Mouse (Mus musculus): ENCODE data around the gene Uaca.
A peak's percentile ranks its signal among the peaks of the same experiment; 100 is the strongest.

Uaca gene

DNA sequence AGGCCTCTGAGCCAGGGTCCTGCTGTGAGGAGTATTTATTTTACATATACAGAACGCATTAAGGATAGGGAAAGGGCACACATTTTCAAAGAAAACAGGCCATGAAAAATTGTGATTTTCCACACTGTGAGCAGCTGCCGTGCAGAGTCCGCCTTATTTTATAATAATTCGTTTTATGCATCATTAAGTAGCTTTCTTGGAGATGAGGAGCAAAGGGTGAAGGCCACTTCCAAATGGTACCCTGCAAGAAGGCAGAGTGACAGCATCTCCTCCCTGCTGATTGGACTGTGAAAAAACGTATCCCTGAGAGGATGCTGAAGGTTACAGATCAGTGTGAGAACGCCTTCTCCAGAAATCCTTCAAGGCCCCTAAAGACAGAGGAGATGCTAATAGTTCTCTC is 90.8 kb downstream of the Uaca start:
- DNase-seq (ENCODE audit: low spot score in 2 of 2): no peak

DNA sequence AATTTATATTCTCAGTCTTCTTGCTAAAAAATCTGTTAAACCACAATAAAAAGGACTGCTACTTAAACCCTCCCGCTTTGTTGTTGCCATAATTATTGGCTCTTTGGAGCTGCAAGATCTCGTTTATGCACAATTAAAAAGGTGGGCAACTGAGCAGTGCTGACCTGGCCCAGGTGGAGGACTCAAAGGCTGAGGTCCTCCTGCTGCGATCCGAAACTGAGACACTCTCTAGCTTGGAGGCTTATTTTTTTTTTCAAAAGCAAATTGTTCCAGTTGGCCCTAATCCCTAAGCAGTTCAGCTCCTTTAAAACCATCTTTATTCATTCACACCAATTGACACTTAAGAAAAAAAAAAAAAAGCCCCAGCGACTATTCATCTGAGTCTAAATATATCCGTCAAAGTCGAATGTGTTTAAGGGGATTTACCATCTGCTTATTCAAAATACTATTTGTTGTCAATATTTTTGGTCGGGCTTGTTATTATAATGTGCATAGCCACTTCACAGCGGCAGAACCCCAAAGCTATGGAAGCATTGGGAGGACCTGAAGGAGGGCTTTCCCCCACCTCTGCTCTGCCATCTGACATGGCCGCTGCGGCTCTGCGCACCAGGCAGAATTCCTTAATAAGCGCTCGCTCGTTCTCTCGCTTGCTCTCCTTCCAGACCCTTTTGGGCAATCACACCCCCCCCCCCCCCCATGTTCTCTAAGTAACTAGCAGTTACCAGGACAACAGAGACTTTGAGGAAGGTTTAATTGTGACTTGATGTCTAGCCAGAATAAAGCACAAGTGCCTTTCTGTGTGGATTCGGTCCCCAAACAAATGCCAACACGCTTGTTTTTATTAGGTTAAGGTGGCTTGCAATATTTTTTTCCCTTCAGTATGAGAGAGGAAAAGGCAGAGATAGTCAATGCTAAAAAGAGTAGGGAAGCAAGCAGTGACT is 92.4 kb downstream of the Uaca start:
- peak in 1 of 2 experiments; percentile 37 for DNase-seq (ENCODE audit: low spot score in 2 of 2)

DNA sequence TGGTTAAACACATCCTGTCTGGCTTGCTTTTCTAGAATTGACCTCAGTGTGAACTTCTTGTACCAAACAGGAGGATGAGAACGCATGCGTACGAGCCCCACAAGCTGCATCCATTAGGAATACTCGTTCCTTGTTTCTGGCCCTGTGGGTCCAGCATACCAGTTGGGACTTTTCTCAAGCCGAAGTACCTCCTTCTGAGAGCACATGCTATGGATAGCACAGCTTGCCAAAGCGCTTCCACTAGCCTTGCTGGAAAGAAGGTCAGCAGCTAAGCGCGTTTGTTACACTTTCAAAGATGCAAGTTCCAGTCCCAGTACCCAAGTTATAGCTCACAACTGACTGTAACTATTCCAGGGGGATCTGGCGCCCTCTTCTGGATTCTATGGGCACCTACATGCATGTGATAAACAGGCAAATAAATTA is 93.1 kb downstream of the Uaca start:
- no peak for DNase-seq (ENCODE audit: low spot score in 2 of 2)

DNA sequence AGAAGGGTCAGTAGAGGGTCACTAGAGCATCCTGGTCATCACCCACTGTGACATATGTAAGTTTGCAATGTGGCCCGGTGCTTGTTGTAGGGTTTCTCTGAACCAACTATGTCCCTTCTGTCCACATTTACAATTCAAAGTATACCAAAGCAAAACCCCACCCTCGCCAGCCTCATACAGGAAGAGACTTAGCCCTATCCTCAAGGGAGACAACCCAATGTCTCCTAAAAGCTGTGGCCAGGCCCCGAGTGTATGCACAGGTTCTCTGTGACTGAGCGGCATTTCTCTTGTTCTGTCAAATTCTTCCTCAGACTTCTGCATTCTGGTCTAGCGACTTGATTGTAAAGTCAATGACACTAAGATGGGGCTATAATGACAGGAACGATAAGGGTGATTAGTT is 99.2 kb downstream of the Uaca start:
- DNase-seq (ENCODE audit: low spot score in 2 of 2): no peak

DNA sequence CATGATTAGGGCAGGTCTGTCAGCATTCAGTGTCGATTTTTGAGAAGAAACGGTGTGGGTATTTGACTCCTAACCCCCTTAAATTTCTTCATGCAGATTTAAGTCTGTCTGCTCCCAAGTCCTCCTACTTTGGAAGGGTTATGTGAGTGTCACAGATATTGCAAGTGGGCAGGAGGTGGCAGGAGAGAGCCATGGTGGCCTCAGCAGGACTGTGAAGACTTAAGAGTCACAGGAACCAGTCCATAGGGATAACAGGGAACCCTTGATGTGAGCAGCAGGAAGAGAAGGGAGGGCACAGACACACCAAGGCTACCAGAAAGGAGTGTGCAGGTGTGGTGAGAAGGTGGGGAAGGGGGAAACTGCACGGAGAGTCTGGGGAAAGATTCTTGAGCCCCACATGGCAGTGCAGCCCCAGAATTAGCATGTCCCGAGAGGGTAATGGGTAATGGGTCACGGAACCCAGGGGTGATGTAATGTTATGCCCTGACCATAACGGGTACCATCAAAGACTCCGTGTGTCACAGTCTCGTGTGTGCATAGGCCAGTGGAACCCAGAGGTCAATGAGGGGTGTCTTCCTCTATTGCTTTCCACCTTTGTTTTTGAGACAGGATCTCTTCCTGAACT is 101.3 kb downstream of the Uaca start:
- peak; percentile 63 to 73 for DNase-seq (ENCODE audit: low spot score in 2 of 2)

DNA sequence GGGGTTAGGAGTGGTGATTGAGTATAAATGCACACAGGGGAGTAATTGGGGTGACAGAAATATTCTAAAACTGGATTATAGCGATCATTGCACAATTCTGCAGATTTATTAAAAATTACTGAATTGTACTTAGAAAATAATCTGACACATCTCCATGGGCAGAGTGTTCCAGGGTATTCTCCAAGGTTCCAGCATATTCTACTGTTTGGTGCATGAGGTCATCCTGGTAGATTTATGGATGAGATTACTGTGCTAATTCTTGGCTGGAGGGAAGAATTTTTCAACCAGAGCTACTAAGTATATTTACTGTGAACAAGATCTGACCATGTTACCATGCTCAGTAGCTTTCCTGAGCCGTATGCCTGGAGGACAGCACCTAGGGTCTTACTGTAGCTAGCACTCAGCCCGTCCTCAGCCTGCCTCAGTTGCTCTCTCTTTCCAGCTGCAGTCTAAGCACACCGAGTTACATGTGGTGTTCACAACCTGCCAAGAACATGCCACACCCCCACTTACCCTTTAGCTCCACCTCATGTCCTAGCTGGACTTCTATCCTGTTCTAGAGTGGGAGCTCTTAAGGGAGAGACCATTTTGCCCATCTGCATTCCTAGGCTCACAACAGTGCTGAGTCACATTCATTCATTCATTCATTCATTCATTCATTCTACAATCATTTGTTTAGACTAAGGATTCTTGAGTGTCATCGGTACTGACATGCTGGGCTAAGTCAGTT is 104.1 kb downstream of the Uaca start:
- DNase-seq (ENCODE audit: low spot score in 2 of 2): no peak

DNA sequence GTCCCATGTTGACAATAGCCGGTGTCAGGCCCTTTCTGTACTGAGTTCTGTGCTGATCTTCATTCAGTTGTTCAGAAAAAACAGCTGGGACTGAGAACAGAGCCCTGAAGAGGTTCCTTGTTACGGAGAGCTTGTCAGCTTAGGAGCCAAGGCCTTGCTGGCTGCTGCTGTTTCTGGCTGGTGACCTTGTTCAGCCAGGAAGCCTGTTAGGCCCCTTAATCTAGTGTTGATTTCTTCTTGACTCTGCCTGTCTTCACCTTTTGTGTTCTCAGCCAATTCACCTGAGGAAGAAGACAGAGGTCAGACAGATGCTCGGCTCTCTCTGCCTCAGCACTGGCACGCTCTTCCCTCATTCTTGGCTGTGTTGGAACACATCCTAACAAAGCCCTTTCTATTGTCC is 104.9 kb downstream of the Uaca start:
- no peak for DNase-seq (ENCODE audit: low spot score in 2 of 2)

DNA sequence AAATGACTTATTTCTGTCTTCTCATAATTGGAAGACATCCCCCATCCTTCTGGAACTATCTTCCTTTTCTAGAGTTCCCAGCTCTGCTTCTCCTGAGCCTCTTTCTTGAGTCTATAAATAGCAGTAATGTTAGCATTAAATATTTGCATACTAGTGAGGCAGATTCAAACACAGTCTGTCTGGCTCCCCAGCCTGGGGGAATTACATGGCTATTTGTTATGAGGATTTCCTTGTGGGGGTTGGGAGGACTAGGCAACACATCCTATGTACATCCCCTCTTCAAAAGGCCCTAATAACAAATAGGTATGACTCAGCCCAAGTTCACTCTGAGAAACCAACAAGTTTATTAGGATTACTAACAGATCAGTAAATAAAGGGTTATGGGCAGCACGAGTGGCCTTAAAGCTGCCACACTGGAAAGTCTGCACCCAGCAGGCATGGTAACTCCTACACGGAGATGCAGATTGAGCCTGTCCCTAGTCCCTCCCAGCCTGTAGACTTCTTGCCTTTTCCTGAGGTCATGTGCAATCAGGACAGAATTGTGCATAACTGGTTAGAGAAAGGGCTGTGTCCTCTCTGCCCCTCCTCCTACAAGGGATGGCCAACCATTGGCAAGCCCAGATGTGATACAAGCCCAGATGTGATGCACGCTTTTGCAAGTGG is 105.6 kb downstream of the Uaca start:
- no peak for DNase-seq (ENCODE audit: low spot score in 2 of 2)

DNA sequence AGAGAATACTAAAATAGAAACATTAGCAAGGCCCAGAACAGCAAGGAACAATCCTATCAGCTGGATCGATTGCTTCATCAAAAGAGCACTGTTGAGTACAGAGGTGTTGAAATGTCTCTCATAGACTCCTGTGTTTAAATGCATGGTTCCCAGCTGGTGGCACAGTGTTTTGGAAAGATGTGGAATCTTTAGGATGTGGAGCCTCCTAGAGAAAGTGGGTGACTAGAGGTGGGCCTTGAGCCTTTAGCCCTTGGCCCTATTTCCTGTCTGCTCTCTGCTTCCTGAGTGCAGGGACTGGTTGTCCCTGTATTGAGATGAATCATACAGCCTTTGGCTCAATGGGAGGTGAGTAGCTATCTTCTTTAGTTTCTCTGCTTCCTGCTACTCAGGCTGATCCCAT is 117.9 kb downstream of the Uaca start:
- no peak for DNase-seq (ENCODE audit: low spot score in 2 of 2)

DNA sequence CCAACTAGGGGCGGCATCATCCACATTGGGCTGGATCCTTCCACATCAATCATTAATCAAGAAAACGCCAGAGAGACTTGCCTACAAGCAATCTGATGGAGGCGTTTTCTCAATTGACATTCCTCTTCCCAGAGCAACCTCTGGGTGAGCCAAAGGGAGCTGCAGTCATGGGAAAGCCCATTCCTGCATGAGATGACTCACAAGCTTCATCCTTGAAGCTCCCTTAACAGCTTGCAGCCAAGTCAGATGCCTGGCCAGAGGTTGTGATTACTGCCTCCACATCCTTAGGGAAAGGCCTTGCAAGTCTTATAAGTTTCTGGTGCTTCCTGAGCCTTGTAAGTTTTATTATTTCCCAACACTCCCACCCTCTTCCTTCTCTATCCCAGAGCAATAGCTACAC is 119.3 kb downstream of the Uaca start:
- no peak for DNase-seq (ENCODE audit: low spot score in 2 of 2)

DNA sequence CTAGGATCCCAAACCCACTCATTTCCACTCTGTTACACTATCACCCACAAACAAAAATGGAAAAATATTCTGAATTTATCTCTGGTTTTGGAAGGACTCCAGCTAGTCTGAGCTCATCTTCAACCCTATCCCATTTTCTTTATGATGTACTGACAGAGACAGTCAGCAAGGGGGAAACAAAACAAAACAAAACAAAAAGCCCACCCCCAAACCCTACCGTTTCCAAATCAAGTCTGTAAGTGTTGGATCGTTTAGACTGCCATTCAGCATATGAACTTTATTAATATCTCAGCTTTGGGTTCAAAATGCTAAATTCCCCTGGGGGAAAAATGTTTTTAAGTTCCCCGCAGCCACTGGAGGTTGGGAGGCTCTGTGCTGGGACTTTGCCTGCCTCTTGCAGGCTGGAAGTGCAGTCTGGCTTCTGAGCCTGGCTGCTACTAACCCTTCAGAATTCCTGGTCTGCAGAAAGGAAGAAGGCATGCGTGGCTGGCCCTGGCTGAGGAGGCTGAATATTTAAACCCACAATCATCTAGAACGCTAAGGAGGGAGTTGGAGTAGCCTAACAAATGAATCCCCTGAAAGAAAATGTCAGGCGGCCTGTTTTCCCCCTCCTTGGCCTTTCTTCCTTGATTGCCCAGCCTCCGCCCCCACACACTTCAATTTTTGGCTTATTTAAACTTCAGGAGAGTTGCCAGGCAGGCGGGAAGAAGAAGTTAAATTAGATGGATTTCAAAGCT is 125.8 kb downstream of the Uaca start:
- no peak for DNase-seq (ENCODE audit: low spot score in 2 of 2)

DNA sequence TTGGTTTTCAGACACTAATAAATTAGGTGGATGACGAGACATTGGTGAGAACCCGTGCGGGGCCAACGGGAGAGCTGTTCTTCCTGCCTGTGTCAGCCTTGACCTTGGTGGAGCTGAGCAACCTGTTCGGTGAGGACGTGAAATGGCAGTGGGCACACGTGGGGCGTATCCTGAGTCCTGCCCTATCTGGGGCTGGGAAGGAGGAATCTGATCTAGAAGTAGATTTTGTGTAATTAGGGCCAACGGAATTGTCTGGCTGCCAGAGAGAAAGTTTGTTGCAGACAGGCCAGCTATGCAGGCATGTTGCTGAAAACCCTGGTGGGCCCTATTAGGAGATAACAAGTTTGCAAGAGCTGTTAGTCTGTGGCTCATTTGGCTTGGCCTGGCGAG is 126.3 kb downstream of the Uaca start:
- DNase-seq (ENCODE audit: low spot score in 2 of 2): no peak

DNA sequence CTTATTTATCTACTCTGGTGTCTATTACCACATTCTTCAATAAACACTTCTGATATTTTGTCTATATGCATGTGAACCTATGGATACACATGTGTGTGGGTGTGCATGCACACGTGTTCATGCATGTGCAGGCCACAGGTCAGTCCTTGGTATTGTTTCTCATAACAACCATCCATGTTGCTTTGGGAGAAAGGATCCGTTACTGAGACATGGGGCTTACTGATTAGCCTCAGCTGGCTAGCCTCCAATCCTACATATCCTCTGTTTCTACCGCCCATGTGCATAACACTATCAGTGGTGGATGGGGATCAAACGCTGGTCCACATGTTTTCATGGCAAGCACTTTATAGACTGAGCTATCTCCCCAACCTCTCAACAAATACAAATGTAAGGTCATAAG is 126.9 kb downstream of the Uaca start:
- DNase-seq (ENCODE audit: low spot score in 2 of 2): no peak

DNA sequence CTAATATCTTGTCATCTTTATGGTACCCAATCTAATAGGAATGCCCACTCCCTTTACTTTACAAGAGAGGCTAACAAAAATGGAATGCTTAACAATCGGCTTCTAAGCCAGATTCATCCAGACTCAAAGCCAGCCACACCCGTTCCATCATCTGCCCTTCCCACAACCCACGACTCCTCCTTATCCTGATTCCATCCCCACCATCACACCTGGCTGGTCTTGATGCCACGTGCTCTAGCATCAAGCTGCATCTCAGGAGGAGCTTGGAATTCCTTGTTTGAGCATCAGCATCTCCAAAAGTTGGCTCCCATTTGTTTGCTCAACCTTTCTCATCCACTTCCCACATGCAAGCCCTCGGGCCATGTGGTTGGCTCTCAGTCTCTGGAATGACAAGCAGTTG is 127.5 kb downstream of the Uaca start:
- no peak for DNase-seq (ENCODE audit: low spot score in 2 of 2)

DNA sequence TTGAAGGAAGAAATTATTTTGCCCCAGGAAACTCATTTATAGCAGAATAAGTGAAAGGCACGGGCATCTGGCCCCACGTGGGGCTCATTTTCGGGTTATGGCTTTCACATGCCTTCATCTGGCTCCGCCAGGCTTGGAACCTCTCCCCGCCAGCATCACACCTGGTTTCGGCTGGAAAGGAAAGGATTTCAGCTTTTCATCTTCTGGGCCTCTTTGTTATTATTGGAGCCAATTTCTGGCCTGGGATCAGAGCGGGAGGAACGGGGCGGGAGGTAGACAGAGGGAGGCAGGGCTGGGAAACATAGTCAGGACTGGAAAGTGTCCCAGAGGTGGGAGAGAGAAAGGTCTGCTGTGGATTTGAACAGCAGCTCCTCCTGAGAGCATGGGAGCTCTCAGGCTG is 132.0 kb downstream of the Uaca start:
- no peak for DNase-seq (ENCODE audit: low spot score in 2 of 2)

DNA sequence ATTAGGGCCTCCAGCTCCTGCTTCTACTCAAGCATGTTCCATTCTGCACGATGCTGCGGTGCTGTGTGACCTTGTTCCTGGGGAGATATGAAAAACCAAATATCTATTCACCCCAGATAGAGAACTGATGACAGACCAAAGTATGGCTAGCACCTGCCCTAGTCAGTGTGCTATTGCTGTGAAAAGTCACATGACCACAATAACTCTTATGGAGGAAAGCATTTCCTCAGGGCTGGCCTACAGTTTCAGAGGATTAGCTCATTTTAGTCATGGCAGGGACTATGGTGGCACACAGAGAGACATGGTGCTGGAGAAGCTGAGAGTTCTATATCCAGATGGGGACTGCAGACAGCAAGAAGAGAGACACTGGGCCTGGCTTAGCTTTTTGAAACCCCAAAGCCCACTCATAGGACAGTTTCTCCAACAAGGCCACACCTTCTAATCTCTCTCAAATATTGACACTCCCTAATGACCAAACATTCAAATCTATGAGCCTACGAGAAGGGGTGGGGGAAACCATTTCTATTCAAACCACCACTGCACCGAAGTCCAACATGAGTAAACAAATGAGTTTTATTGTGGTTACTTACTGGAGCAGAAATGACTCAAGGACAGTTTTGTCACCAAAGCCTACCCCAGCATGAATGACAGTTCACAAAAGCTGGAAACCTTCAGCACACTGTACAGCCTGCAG is 135.1 kb downstream of the Uaca start:
- no peak for DNase-seq (ENCODE audit: low spot score in 2 of 2)

All from frontal cortex, postnatal 10 days (tissue).